Mouse (Mus musculus): ENCODE data around the gene Dbt. TPM values are rescaled to one million over a fixed set of nuclear protein-coding genes. Genes with fewer than 3 reads are reported as not detected.

The Dbt gene
- total and polyA plus RNA-seq, 3 experiments = 12.7 to 13.2 TPM; not detected in 1

DNA sequence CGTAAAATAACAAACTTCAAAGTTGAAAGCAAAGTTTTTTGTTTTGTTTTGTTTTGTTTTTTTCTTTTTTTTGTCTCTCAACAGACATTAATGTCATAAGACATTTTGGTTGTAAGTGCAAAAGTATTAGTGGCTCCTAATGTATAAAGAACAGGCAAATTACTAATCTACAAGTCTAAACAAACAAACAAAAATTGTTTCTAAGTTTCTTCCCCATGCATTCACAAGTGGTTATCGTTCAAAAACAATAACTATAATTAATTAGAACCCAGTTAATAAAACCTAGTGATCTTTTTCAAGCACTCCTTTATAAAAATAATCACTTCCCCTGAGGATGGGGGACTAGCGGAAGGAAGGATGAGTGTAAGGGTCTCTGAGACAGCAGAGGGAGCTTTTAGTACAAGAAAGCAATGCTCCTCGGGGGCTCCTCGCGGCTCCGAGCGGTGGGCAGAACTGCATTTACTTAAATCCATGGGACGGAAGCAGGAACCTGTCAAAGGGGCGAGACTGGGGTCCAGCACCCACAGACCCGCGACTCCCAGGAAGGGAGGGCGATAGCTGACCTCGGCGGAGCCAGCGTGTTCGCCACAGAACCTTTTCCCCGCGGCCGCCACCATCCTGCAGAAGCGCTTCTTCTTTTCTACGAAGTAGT lies 81.3 kb downstream of the Dbt start (continued):
- TF ChIP-seq CHD1 (IDR thresholded peaks at IDR 0.05; ENCODE audit: low read depth, low read length) = 0 out of 2 replicates have a peak, but pooled peaks have one; percentile 57
- no peak; the same call in 1 of the 2 replicates for TF ChIP-seq SIN3A (IDR thresholded peaks at IDR 0.05; ENCODE audit: low read length)
- no peak; the same call in 1 of the 2 replicates for TF ChIP-seq MYC (IDR thresholded peaks at IDR 0.05; ENCODE audit: low read depth, low read length)
- no peak for TF ChIP-seq EP300 (IDR thresholded peaks at IDR 0.05; ENCODE audit: low read depth in 1 of 2, low read length in 2 of 2)
- peak in 2 of 3 experiments; percentile 15 to 32; a peak in 2 of 6 replicates for TF ChIP-seq CTCF (IDR thresholded peaks at IDR 0.05 in 2 of 3, conservative IDR thresholded peaks at IDR 0.05 in 1 of 3; ENCODE audit: control insufficient read depth in 1 of 3, insufficient read depth in 1 of 3, low read depth in 2 of 3, low read length in 3 of 3, poor library complexity in 1 of 3, severe bottlenecking in 1 of 3)
- no peak for TF ChIP-seq E2F4 (IDR thresholded peaks at IDR 0.05; ENCODE audit: borderline replicate concordance, low read depth, low read length)
- TF ChIP-seq ZKSCAN1 (IDR thresholded peaks at IDR 0.05; ENCODE audit: low read depth, low read length) = no peak
- TF ChIP-seq MAX (IDR thresholded peaks at IDR 0.05; ENCODE audit: low read length) = no peak; the same call in 1 of the 2 replicates

GRCm38 (mm10) chr3:116594728-116595602 lies 82.1 kb downstream of the Dbt start, which contains the start of gene Sass6:
Gene Sass6, plus strand, starts transcription at chr3:116594982.
- peaks cover 25% of the 10 kb centered on the region for H3K79me2 ChIP-seq (ENCODE audit: control insufficient read depth, insufficient read depth, low read length, poor library complexity)
- no peaks in the 10 kb centered on the region for H3K9me3 ChIP-seq (replicated peaks; ENCODE audit: insufficient read depth, low read length)
- peaks cover 5 to 19% of the 10 kb centered on the region in 2 experiments; a peak in 3 of 4 replicates for H3K36me3 ChIP-seq (ENCODE audit: control insufficient read depth in 1 of 2, insufficient read depth in 2 of 2, low read length in 2 of 2)
- H3K4me1 ChIP-seq (ENCODE audit: control insufficient read depth in 1 of 2, insufficient read depth in 2 of 2, low read length in 2 of 2) = peaks cover 5 to 6% of the 10 kb centered on the region in 2 experiments
- peak within 1 kb of the TSS; percentile 93 for H3K9ac ChIP-seq (ENCODE audit: control insufficient read depth, low read depth, low read length, poor library complexity, severe bottlenecking)
- peak; percentile 98 for DNase-seq (ENCODE audit: low read depth, low spot score)
- H3K27me3 ChIP-seq (ENCODE audit: control insufficient read depth in 1 of 2, insufficient read depth in 2 of 2, low read length in 2 of 2) = no peaks in the 10 kb centered on the region
- TF ChIP-seq MYB (IDR thresholded peaks at IDR 0.05; ENCODE audit: low read depth, low read length) = peak; percentile 22; the same call in 1 of the 2 replicates
- no peak for TF ChIP-seq CHD2 (IDR thresholded peaks at IDR 0.05; ENCODE audit: low read length)
- TF ChIP-seq EP300 (IDR thresholded peaks at IDR 0.05; ENCODE audit: low read depth in 1 of 2, low read length in 2 of 2) = peak in 1 of 2 experiments; percentile 19; a peak in 2 of 4 replicates
- TF ChIP-seq TBP (IDR thresholded peaks at IDR 0.05; ENCODE audit: low read depth, low read length) = peak; percentile 70
- 0 out of 2 replicates have a peak, but pooled peaks have one; percentile 58 for TF ChIP-seq MAX (IDR thresholded peaks at IDR 0.05; ENCODE audit: low read length)
- peak; percentile 96 for TF ChIP-seq HCFC1 (IDR thresholded peaks at IDR 0.05; ENCODE audit: low read depth, low read length)
- peak; percentile 75; the same call in 1 of the 2 replicates for TF ChIP-seq E2F4 (IDR thresholded peaks at IDR 0.05; ENCODE audit: borderline replicate concordance, low read depth, low read length)
- peak; percentile 50 for TF ChIP-seq MAZ (IDR thresholded peaks at IDR 0.05; ENCODE audit: low read depth, low read length)
- peak; percentile 73 for TF ChIP-seq POLR2AphosphoS2 (IDR thresholded peaks at IDR 0.05; ENCODE audit: low read length)
- TF ChIP-seq MYC (IDR thresholded peaks at IDR 0.05; ENCODE audit: low read depth, low read length) = peak; percentile 87
- no peak for TF ChIP-seq POLR2AphosphoS5 (IDR thresholded peaks at IDR 0.05; ENCODE audit: borderline replicate concordance, low read depth, low read length)
- no peak for TF ChIP-seq USF2 (IDR thresholded peaks at IDR 0.05; ENCODE audit: borderline replicate concordance in 1 of 2, insufficient read depth in 1 of 2, low read depth in 1 of 2, low read length in 2 of 2)
- TF ChIP-seq RCOR1 (IDR thresholded peaks at IDR 0.05; ENCODE audit: low read depth, low read length) = no peak
- TF ChIP-seq CTCF (IDR thresholded peaks at IDR 0.05 in 2 of 3, conservative IDR thresholded peaks at IDR 0.05 in 1 of 3; ENCODE audit: control insufficient read depth in 1 of 3, insufficient read depth in 1 of 3, low read depth in 2 of 3, low read length in 3 of 3, poor library complexity in 1 of 3, severe bottlenecking in 1 of 3) = no peak
- peak; percentile 55 for TF ChIP-seq TCF12 (IDR thresholded peaks at IDR 0.05; ENCODE audit: low read depth, low read length)
- TF ChIP-seq SIN3A (IDR thresholded peaks at IDR 0.05; ENCODE audit: low read length) = peak; percentile 95
- TF ChIP-seq SMC3 (IDR thresholded peaks at IDR 0.05; ENCODE audit: low read depth, low read length) = no peak; the same call in 1 of the 2 replicates
- TF ChIP-seq MAFK (IDR thresholded peaks at IDR 0.05; ENCODE audit: borderline replicate concordance, low read depth, low read length) = no peak
- peak; percentile 95 for TF ChIP-seq MXI1 (IDR thresholded peaks at IDR 0.05; ENCODE audit: low read depth, low read length)
- TF ChIP-seq NRF1 (IDR thresholded peaks at IDR 0.05; ENCODE audit: insufficient read depth, low read depth, low read length, poor library complexity, severe bottlenecking) = peak; percentile 28; the same call in 1 of the 2 replicates
- TF ChIP-seq ELF1 (IDR thresholded peaks at IDR 0.05; ENCODE audit: low read depth, low read length) = peak; percentile 87
- peak; percentile 65 for TF ChIP-seq NELFE (IDR thresholded peaks at IDR 0.05; ENCODE audit: low read depth, low read length)
- TF ChIP-seq GATA1 (IDR thresholded peaks at IDR 0.05; ENCODE audit: low read depth, low read length) = peak; percentile 8; the same call in 1 of the 2 replicates
- TF ChIP-seq ETS1 (IDR thresholded peaks at IDR 0.05; ENCODE audit: low read depth, low read length) = peak; percentile 44; the same call in 1 of the 2 replicates
- peak; percentile 8 to 80; a peak in 2 of 4 replicates for TF ChIP-seq POLR2A (IDR thresholded peaks at IDR 0.05; ENCODE audit: control insufficient read depth in 1 of 2, insufficient read depth in 1 of 2, low read depth in 1 of 2, low read length in 2 of 2, poor library complexity in 1 of 2)
- TF ChIP-seq KAT2A (conservative IDR thresholded peaks at IDR 0.05; ENCODE audit: low read depth, low read length) = peak; percentile 88
- H3K4me3 ChIP-seq (ENCODE audit: control insufficient read depth in 1 of 2, insufficient read depth in 1 of 2, low read depth in 2 of 2, low read length in 2 of 2) = peak within 1 kb of the TSS; percentile 81 to 95
- peak within 1 kb of the TSS; percentile 83 for H3K27ac ChIP-seq (ENCODE audit: control insufficient read depth, low read depth, low read length)
